Mouse (Mus musculus) stomach, embryonic 16.5 days (tissue): Measurements from ENCODE around the gene Omg. TPM values are rescaled to one million over a fixed set of nuclear protein-coding genes. Genes with fewer than 3 reads are reported as not detected.

Experiments used
- ATAC-seq: fragments of 200-750 bp; cut with Nextera tagmentation; 2 replicates; pipeline ENCODE4 v1.8.0; 2017; ENCODE audit warnings: moderate number of reproducible peaks, moderate TSS enrichment; ENCODE audit not compliant: insufficient read depth, low FRiP score
- H3K27ac ChIP-seq: fragments of 300-500 bp; sonication (generic); 2 replicates; pipeline ENCODE4 v1.5.1; 2014; ENCODE audit warnings: low read length
- H3K27me3 ChIP-seq: fragments of 300-500 bp; sonication (generic); 2 replicates; pipeline ENCODE4 v1.6.1; 2014; ENCODE audit warnings: low read length, control low read depth, mixed read lengths; ENCODE audit not compliant: control insufficient read depth, insufficient read depth
- H3K36me3 ChIP-seq: fragments of 300-500 bp; sonication (generic); 2 replicates; pipeline ENCODE4 v1.6.1; 2014; ENCODE audit warnings: low read length; ENCODE audit not compliant: control insufficient read depth, insufficient read depth
- H3K4me1 ChIP-seq: fragments of 300-500 bp; sonication (generic); 2 replicates; pipeline ENCODE4 v1.6.1; 2014; ENCODE audit warnings: low read length, control low read depth, mixed read lengths; ENCODE audit not compliant: control insufficient read depth, insufficient read depth
- H3K4me2 ChIP-seq: fragments of 300-500 bp; sonication (generic); 2 replicates; pipeline ENCODE4 v1.6.1; 2014; ENCODE audit warnings: low read depth, low read length, mixed read lengths
- H3K4me3 ChIP-seq: fragments of 300-500 bp; sonication (generic); replicated peaks from 2 replicates; pipeline ENCODE4 v1.5.1; 2014; ENCODE audit warnings: mild to moderate bottlenecking, low read length
- H3K9ac ChIP-seq: fragments of 300-500 bp; sonication (generic); 2 replicates; pipeline ENCODE4 v1.6.1; 2014; ENCODE audit warnings: low read length
- H3K9me3 ChIP-seq: fragments of 300-500 bp; sonication (generic); replicated peaks from 2 replicates; pipeline ENCODE4 v1.6.1; 2016; ENCODE audit warnings: low read length, control low read depth; ENCODE audit not compliant: control insufficient read depth
- WGBS: fragments of 180-500 bp; shearing (Covaris S2); extraction: QIAGEN DNeasy Blood & Tissue Kit; methylation state at CpG from one replicate; pipeline ENCODE4 v1.1.7; 2014; 5-methylcytosine and 5-hydroxymethylcytosine counted together
- polyA plus RNA-seq: library from polyadenylated mRNA; unstranded; fragments of >200 nt; fragmentation: Nextera tagmentation; extraction: Ambion mirVana; gene quantifications from 2 replicates; pipeline ENCODE4 v1.2.1, GENCODE M21; 2015

Gene Omg
- polyA plus RNA-seq, 1 experiment from 2014 or later = 0.28 TPM

DNA sequence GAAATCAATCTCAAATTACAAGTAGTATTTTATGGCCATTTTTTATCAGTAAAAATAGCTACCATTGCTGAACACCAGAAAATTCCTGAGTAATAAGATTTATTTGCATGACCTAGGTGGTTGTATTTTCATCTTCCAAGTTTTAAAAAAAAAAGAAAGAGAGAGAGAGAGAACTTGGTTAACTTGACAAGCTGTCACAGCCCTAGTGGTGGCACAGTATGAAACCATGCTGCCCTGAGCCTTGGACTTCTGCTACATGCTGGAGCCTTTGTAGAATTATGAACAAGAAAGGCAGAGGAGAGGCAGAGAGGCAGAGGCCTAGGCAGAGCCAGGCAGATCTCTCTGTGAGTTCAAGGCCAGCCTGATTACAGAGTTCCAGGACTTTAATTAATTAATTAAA, 18.0 kb upstream of the Omg start:
- H3K9ac ChIP-seq = no peak overlapping the region
- H3K27ac ChIP-seq = no peak overlapping the region
- no peaks in the 10 kb centered on the region for H3K27me3 ChIP-seq
- ATAC-seq = no peak
- no peak overlapping the region for H3K4me3 ChIP-seq
- H3K4me1 ChIP-seq = 0 out of 2 replicates have a peak, but pooled peaks cover 2% of the 10 kb centered on the region
- no peaks in the 10 kb centered on the region for H3K36me3 ChIP-seq
- H3K4me2 ChIP-seq = no peak overlapping the region
- no peaks in the 10 kb centered on the region for H3K9me3 ChIP-seq

DNA sequence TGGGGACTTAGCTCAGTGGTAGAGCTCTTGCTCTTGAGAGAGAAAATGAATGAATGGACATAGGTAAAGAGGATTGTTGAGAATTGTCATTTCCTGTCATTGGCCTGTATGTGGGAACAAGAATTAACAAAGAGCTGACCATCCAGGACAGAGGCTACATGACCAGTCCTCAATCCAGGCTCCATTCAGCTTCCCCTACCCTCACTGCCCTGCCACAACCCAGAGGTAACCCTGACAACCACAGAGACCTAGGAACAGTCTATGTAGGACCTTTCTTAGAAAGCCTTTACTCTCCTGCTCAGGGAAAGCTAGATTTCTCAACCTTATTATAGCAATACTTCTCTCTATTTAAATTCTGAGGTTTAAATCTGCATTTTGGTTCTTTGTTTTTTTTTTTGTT, 16.9 kb upstream of the Omg start:
- no peak overlapping the region for H3K4me3 ChIP-seq
- H3K27ac ChIP-seq = no peak overlapping the region
- no peaks in the 10 kb centered on the region for H3K9me3 ChIP-seq
- H3K9ac ChIP-seq = no peak overlapping the region
- 0 out of 2 replicates have a peak, but pooled peaks cover 2% of the 10 kb centered on the region for H3K4me1 ChIP-seq
- no peak for ATAC-seq
- H3K27me3 ChIP-seq = no peaks in the 10 kb centered on the region
- no peaks in the 10 kb centered on the region for H3K36me3 ChIP-seq
- no peak overlapping the region for H3K4me2 ChIP-seq

DNA sequence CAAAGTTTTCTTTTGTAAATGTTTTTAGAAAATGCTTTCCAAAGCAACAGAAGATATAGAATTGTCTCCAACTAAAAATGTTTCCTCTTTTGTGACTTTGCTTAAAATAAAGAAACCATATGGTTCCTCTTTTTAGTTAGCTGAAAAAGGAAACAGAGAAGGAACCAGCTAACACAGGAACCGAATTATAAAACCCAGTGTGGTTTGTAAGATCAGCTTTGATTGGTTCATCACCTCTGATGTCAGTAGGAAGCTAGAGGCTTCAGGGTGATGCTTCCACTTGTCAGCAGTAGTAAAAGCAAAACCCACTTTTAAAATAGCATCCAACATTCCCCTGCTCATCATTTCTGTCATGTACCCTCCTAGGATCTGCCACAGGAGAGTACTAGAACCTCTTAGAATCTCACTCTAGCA, 16.0 kb upstream of the Omg start:
- Histone ChIP-seq H3K4me2 (no peak overlapping the region), H3K27ac (no peak overlapping the region), H3K4me3 (no peak overlapping the region), H3K36me3 (no peaks in the 10 kb centered on the region), H3K9me3 (no peaks in the 10 kb centered on the region), H3K4me1 (0 out of 2 replicates have a peak, but pooled peaks cover 2% of the 10 kb centered on the region), H3K27me3 (no peaks in the 10 kb centered on the region), H3K9ac (no peak overlapping the region)
- WGBS = 68% methylated on average over 1 of the region's 1 CpGs
- no peak for ATAC-seq

DNA sequence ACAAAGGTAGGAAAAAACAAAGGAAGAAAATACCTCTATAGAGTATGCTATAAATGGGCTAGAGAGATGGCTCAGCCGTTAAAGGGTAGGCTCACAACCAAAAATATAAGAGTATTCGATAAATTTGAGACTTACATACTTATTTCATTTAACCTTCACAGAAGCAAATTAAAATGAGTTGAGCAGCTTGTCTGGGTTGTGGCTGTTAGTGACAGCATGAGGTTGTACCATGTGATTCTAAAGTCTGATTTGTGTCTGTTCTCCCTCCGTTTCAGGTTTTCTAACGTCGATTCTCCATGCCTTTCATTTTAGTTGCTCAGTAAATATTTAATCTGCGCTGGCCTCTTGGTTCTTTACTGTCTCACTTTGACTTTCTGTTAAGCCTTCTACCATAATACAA, 15.4 kb upstream of the Omg start:
- Histone ChIP-seq H3K27ac (no peak overlapping the region), H3K4me3 (no peak overlapping the region), H3K36me3 (no peaks in the 10 kb centered on the region), H3K4me2 (no peak overlapping the region), H3K4me1 (0 out of 2 replicates have a peak, but pooled peaks cover 2% of the 10 kb centered on the region), H3K9me3 (no peaks in the 10 kb centered on the region), H3K27me3 (no peaks in the 10 kb centered on the region), H3K9ac (no peak overlapping the region)
- 64% methylated on average over 6 of the region's 6 CpGs for WGBS
- ATAC-seq = no peak

DNA sequence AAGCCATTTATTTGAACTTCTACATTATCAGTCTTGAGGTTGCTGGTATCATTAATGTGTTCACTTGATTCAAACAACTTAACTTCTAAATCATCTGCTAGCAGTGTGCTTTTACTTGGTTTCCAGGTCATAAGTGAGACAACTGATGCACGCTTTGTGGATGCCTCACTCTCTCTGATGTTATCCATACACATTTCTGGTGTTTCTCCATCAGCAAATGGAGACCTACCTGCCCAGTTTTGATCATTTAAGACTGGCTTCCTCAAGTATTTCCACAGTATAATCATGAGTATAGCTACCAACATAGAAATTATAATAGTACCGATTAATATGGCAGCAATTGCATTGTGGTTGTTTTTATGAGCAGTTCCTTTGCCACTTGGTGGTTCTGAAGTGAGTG, 11.9 kb upstream of the Omg start:
- no peaks in the 10 kb centered on the region for H3K27me3 ChIP-seq
- H3K4me2 ChIP-seq = no peak overlapping the region
- WGBS = 95% methylated on average over 2 of the region's 2 CpGs
- H3K36me3 ChIP-seq = no peaks in the 10 kb centered on the region
- H3K27ac ChIP-seq = no peak overlapping the region
- H3K4me3 ChIP-seq = no peak overlapping the region
- ATAC-seq = no peak
- no peak overlapping the region for H3K9ac ChIP-seq
- H3K9me3 ChIP-seq = no peaks in the 10 kb centered on the region
- 0 out of 2 replicates have a peak, but pooled peaks cover 2% of the 10 kb centered on the region for H3K4me1 ChIP-seq

DNA sequence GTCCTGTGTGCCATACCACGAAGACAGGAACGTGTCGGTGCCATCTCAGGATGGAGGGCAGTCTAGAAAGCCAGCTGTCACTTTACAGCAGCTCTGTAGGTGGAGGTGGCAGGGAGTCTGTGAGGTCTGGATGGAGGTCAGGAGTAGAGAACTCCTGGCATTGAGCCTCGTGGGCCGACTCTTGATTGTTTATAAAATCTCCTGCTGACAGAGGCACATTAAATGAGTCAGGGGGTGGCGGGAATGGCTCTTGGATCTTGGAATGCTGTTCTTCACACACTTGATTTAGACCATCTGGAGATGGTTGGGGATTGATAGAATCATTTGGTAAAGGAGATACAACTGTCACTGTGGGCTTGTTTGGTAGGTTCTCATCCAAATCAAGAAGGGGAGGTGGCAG, 11.4 kb upstream of the Omg start:
- no peaks in the 10 kb centered on the region for H3K27me3 ChIP-seq
- no peaks in the 10 kb centered on the region for H3K9me3 ChIP-seq
- H3K36me3 ChIP-seq = no peaks in the 10 kb centered on the region
- ATAC-seq = no peak
- WGBS = 57% methylated on average over 6 of the region's 6 CpGs
- no peak overlapping the region for H3K4me2 ChIP-seq
- no peak overlapping the region for H3K4me3 ChIP-seq
- 0 out of 2 replicates have a peak, but pooled peaks cover 2% of the 10 kb centered on the region for H3K4me1 ChIP-seq
- no peak overlapping the region for H3K27ac ChIP-seq
- no peak overlapping the region for H3K9ac ChIP-seq

DNA sequence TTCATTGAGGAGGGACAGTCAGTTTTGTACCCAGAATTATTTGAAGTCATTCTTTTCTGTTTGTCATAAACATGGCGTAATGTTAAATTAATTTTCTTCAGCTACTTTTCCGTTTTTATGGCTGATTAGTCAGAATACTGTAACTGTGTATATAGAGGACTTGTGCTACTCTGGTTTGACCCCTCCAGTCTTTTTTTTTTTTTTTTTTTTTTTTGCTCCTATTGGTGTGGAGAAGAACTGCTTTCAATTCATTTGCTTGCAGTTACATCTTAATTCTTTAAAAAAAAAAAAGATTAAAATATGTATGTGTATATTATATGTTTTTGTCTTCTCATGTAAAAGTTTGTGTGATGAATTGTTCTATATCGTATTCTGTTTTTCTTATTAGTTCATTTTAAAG, 8.1 kb upstream of the Omg start:
- Histone ChIP-seq H3K9ac (no peak overlapping the region), H3K27me3 (no peaks in the 10 kb centered on the region), H3K27ac (no peak overlapping the region), H3K4me1 (no peaks in the 10 kb centered on the region), H3K4me3 (no peak overlapping the region), H3K36me3 (no peaks in the 10 kb centered on the region), H3K4me2 (no peak overlapping the region), H3K9me3 (no peaks in the 10 kb centered on the region)
- 82% methylated on average over 3 of the region's 3 CpGs for WGBS
- no peak for ATAC-seq

DNA sequence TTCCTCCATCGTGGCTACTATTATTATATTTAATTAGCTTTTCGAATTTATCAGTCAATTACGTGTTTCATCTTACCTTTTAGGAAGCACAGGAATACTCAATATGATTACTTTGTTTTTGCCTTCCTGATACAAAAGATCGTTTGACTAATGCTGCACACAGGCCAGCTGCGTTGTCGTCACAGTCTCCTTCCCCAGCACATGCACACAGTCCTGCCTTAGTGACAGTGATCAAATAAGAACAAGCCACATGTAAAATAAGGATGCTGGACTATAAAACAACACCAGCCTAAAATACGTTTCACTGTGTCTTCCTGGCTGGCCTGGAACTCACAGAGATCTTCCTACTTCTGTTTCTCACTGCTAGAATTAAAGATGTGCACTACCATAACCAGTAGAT, 622 bp upstream of the Omg start:
- Histone ChIP-seq H3K36me3 (no peaks in the 10 kb centered on the region), H3K4me1 (no peaks in the 10 kb centered on the region), H3K27ac (no peak overlapping the region), H3K4me3 (no peak overlapping the region), H3K9ac (no peak overlapping the region), H3K9me3 (no peaks in the 10 kb centered on the region), H3K27me3 (no peaks in the 10 kb centered on the region), H3K4me2 (no peak overlapping the region)
- 84% methylated on average over 7 of the region's 7 CpGs for WGBS
- no peak for ATAC-seq

DNA sequence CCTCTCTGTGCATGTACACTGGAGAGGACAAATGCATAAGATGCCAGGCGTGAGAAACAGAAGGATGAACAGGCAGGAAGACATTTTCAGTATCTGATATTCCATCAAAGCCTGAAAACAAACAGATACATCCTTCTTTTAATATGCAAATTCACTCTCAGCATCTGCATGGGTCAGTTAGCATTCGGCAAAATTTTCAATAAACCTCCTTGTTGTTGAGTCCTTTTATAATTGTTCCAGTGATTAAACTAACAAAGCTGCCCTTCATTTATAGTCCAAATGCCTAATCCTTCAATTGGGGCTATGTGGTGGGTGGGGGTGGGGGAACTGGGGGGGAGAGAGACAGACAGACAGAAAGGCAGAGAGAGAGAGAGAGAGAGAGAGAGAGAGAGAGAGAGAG, 967 bp downstream of the Omg start:
- Histone ChIP-seq H3K9ac (no peak overlapping the region), H3K27me3 (no peaks in the 10 kb centered on the region), H3K4me1 (no peaks in the 10 kb centered on the region), H3K4me3 (no peak overlapping the region), H3K27ac (no peak overlapping the region), H3K36me3 (no peaks in the 10 kb centered on the region), H3K9me3 (no peaks in the 10 kb centered on the region), H3K4me2 (no peak overlapping the region)
- ATAC-seq = no peak
- 78% methylated on average over 2 of the region's 2 CpGs for WGBS
